Mouse (Mus musculus) left cerebral cortex, postnatal 36 days (tissue): ENCODE measurements at regions not wholly inside any gene's neighbourhood (a gene's known extent, or its start where the extent isn't known, plus 50 kb on each side); places are given as distances from the start of the nearest gene placed in this dataset.
A peak's percentile ranks its signal among the peaks of the same experiment; 100 is the strongest.

ENCODE experiments used
- DNase-seq, 2 experiments: peaks; one replicate each; pipeline ENCODE4 v3.0.0; 2021 to 2022; ENCODE audit warnings: low spot score in 2 of 2, mixed read lengths in 1 of 2
- intact Hi-C: fragments of 180-260 bp; cut with DNase I; formaldehyde crosslinking; loops from one replicate; pipeline ENCODE4 v1.15.1; 2025

- no peak for DNase-seq
- intact Hi-C loops = no loop called here
Observed at GRCm38 (mm10) chr4:53231046-53231445, 71.4 kb upstream of the Abca1 start.

GRCm38 (mm10) chr4:53228444-53228843 is 68.7 kb upstream of the Abca1 start:
- no peak for DNase-seq
- intact Hi-C loops = no loop called here

GRCm38 (mm10) chr4:53227771-53228170 is 68.1 kb upstream of the Abca1 start:
- intact Hi-C loops = no loop called here
- no peak for DNase-seq

GRCm38 (mm10) chr4:53227071-53227470 is 67.4 kb upstream of the Abca1 start:
- DNase-seq = no peak
- intact Hi-C loops = no loop called here

GRCm38 (mm10) chr4:53226376-53226775 is 66.7 kb upstream of the Abca1 start:
- intact Hi-C loops = no loop called here
- DNase-seq = no peak

GRCm38 (mm10) chr4:53223379-53223778 is 63.7 kb upstream of the Abca1 start:
- DNase-seq = no peak
- intact Hi-C loops = no loop called here

GRCm38 (mm10) chr4:53220809-53221208 is 61.1 kb upstream of the Abca1 start:
- intact Hi-C loops = no loop called here
- no peak for DNase-seq

- intact Hi-C loops = no loop called here
- peak; percentile 10 to 12 for DNase-seq
Observed at GRCm38 (mm10) chr4:53219351-53219750, 59.7 kb upstream of the Abca1 start.

- peak; percentile 26 to 42 for DNase-seq
- intact Hi-C loops = no loop called here
Observed at GRCm38 (mm10) chr4:53218752-53219151, 59.1 kb upstream of the Abca1 start.

GRCm38 (mm10) chr4:53218291-53218640 is 58.6 kb upstream of the Abca1 start:
- intact Hi-C loops = no loop called here

GRCm38 (mm10) chr4:53217608-53218290 is 58.1 kb upstream of the Abca1 start:
- intact Hi-C loops = loop anchor here (1.0 kb wide), 1 partner anchor 21 kb away; no protein-coding TSS in a partner anchor
- DNase-seq = peak; percentile 72 to 78

More at GRCm38 (mm10) chr4:53218291-53218640, 58.6 kb upstream of the Abca1 start:
- no peak for DNase-seq

GRCm38 (mm10) chr4:53212541-53212940 is 52.8 kb upstream of the Abca1 start:
- no peak for DNase-seq
- intact Hi-C loops = no loop called here

- intact Hi-C loops = no loop called here
Observed at GRCm38 (mm10) chr4:53210685-53211084, 51.0 kb upstream of the Abca1 start.

More at GRCm38 (mm10) chr4:53210685-53211084, 51.0 kb upstream of the Abca1 start:
- no peak for DNase-seq
